Mouse (Mus musculus): ENCODE data around the gene Ugt2b36. TPM values are rescaled to one million over a fixed set of nuclear protein-coding genes. Genes with fewer than 3 reads are reported as not detected.

Gene Ugt2b36
- polyA plus RNA-seq (2021; fragmentation: Nextera tagmentation): not detected in 2 replicates
- long read RNA-seq, experiment 1: 0 reads
- long read RNA-seq, experiment 2: 0 reads

DNA sequence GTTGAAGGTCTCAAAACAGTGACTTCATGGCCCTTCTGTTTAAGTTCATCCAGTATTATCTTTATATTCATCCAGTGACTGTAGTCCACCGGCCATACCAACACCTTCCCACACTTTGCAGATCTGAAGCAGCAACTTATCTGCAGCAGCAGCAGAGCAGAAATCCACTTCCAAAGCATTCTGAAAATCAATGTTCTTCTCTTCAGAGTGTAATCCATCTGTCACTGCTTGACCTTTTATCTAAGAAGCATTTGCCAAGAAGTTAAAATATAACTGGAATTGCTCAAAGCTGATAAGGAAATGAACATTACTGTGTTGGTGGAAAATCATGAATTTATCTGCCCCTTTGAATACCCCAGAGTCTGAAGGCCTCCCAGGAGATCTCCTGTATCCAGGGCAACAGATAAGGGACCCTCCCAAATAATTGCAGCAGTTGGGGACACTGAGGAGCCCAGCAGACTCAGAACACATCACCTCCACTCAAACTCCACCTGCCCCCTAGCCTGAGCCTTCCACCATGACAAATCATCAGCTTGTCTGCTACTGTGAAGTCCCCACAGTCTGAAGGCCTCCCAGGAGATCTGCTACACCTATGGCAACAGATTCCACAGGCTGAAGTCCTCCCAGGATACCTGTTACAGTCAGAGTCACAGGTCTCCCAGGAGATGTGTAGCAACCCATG, at the start of gene Ugt2b36:
Gene Ugt2b36, minus strand, starts transcription at position 210 of the 682 bp plus-strand sequence.

DNA sequence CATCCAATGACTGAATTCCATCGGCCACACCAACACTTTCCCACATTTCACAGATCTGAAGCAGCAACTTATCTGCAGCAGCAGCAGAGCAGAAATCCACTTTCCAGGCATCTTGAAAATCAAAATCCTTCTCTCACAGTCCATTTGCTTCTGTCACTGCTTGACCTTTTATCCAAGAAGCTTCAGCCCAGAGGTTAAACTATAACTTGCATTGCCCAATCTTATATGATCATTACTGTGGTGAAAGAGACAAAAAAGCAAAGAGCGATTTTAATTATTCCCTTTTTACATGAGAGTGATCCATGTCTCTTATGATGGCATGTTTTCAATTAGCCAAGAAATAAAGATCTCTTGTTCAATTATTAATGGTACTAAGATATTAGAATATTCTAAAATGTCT, 47.8 kb upstream of the Ugt2b36 start, which contains the start of gene Ugt2b5:
Gene Ugt2b5, minus strand, starts transcription at position 123 of the 400 bp plus-strand sequence.

Other genes with a start within 250 kb of the Ugt2b36 start
- gene Ugt2b34, start 185.6 kb downstream of the Ugt2b36 start, polyA plus RNA-seq (2021; fragmentation: Nextera tagmentation): not detected in 2 replicates
- gene Ugt2b1, start 166.0 kb downstream of the Ugt2b36 start, polyA plus RNA-seq (2021; fragmentation: Nextera tagmentation): not detected in 2 replicates
- not detected in 2 replicates for gene Ugt2b35, start 91.7 kb downstream of the Ugt2b36 start, polyA plus RNA-seq (2021; fragmentation: Nextera tagmentation)
- gene Ugt2b5, start 47.8 kb upstream of the Ugt2b36 start, polyA plus RNA-seq (2021; fragmentation: Nextera tagmentation): not detected in 2 replicates
- gene Ugt2b37, start 162.2 kb upstream of the Ugt2b36 start, polyA plus RNA-seq (2021; fragmentation: Nextera tagmentation): not detected in 2 replicates
- gene Ugt2a3, start 244.6 kb upstream of the Ugt2b36 start, polyA plus RNA-seq (2021; fragmentation: Nextera tagmentation): not detected in 2 replicates

Measured in layer of hippocampus, adult 6 months (tissue).